Mouse (Mus musculus): ENCODE measurements around the gene Olfr48. TPM values are rescaled to one million over a fixed set of nuclear protein-coding genes. Genes with fewer than 3 reads are reported as not detected.
A peak's percentile ranks its signal among the peaks of the same experiment; 100 is the strongest.

Gene Olfr48
- total RNA-seq (2021) = not detected

GRCm38 (mm10) chr2:89848105-89848504, at the start of gene Olfr48:
Olfr48 (minus strand) TSS chr2:89848205.
- DNase-seq (ENCODE audit: low spot score in 2 of 2) = no peak
- intact Hi-C loops (cut with DNase I) = no loop called here

- intact Hi-C loops (cut with DNase I) = no loop called here
- DNase-seq (ENCODE audit: low spot score in 2 of 2) = no peak
These were observed 30.1 kb upstream of the Olfr48 start, which contains the start of gene Olfr1257 for GRCm38 (mm10) chr2:89878137-89878536. Olfr1257 (plus strand) TSS chr2:89878437.

GRCm38 (mm10) chr2:89849230-89849629, 1.2 kb upstream of the Olfr48 start:
- intact Hi-C loops (cut with DNase I) = no loop called here

GRCm38 (mm10) chr2:89841455-89841854, 6.5 kb downstream of the Olfr48 start, which contains the start of gene Olfr1256:
Olfr1256 (minus strand) TSS chr2:89841555.
- no peak for DNase-seq (ENCODE audit: low spot score in 2 of 2)

More at GRCm38 (mm10) chr2:89849230-89849629, 1.2 kb upstream of the Olfr48 start:
- no peak for DNase-seq (ENCODE audit: low spot score in 2 of 2)

GRCm38 (mm10) chr2:89820216-89820615, 27.8 kb downstream of the Olfr48 start:
- intact Hi-C loops (cut with DNase I) = no loop called here
- no peak for DNase-seq (ENCODE audit: low spot score in 2 of 2)

More at GRCm38 (mm10) chr2:89841455-89841854, 6.5 kb downstream of the Olfr48 start, which contains the start of gene Olfr1256:
- intact Hi-C loops (cut with DNase I) = no loop called here

- DNase-seq (ENCODE audit: low spot score in 2 of 2) = no peak
- intact Hi-C loops (cut with DNase I) = no loop called here
These were observed 36.3 kb downstream of the Olfr48 start, which contains the start of gene Olfr1255 for GRCm38 (mm10) chr2:89811751-89812150. Olfr1255 (plus strand) TSS chr2:89812051.

GRCm38 (mm10) chr2:89810751-89811150, 37.3 kb downstream of the Olfr48 start:
- no peak for DNase-seq (ENCODE audit: low spot score in 2 of 2)
- intact Hi-C loops (cut with DNase I) = no loop called here

- DNase-seq (ENCODE audit: low spot score in 2 of 2) = peak in 1 of 2 experiments; percentile 4
- intact Hi-C loops (cut with DNase I) = no loop called here
These were observed 48.4 kb downstream of the Olfr48 start for GRCm38 (mm10) chr2:89799583-89799982.

- intact Hi-C loops (cut with DNase I) = no loop called here
- no peak for DNase-seq (ENCODE audit: low spot score in 2 of 2)
These were observed 54.5 kb downstream of the Olfr48 start, which contains the start of gene Olfr1254 for GRCm38 (mm10) chr2:89793519-89793918. Olfr1254 (minus strand) TSS chr2:89793619.

Other genes starting within 250 kb of the Olfr48 start
- gene Olfr1247, start 234.1 kb downstream of the Olfr48 start, total RNA-seq (2021) = under 1 TPM in 1 of 2 experiments, not detected in 1; 0.14 TPM
- gene Olfr1248, start 230.0 kb downstream of the Olfr48 start, total RNA-seq (2021) = not detected
- not detected for gene Olfr1249, start 213.2 kb downstream of the Olfr48 start, total RNA-seq (2021)
- gene Olfr1250, start 186.7 kb downstream of the Olfr48 start, total RNA-seq (2021) = not detected
- gene Olfr1251, start 176.3 kb downstream of the Olfr48 start, total RNA-seq (2021) = not detected
- not detected for gene Olfr1252, start 123.2 kb downstream of the Olfr48 start, total RNA-seq (2021)
- gene Olfr1253, start 91.1 kb downstream of the Olfr48 start, total RNA-seq (2021) = not detected
- not detected for gene Olfr1254, start 54.6 kb downstream of the Olfr48 start, total RNA-seq (2021)
- gene Olfr1255, start 36.2 kb downstream of the Olfr48 start, total RNA-seq (2021) = not detected
- under 1 TPM in 1 of 2 experiments, not detected in 1; 0.05 TPM for gene Olfr1256, start 6.7 kb downstream of the Olfr48 start, total RNA-seq (2021)
- not detected for gene Olfr1257, start 30.2 kb upstream of the Olfr48 start, total RNA-seq (2021)
- gene Olfr1258, start 79.1 kb upstream of the Olfr48 start, total RNA-seq (2021) = not detected
- gene Olfr1259, start 100.5 kb upstream of the Olfr48 start, total RNA-seq (2021) = not detected
- not detected for gene Olfr1260, start 126.1 kb upstream of the Olfr48 start, total RNA-seq (2021)
- not detected for gene Olfr1261, start 143.0 kb upstream of the Olfr48 start, total RNA-seq (2021)
- gene Olfr1262, start 151.9 kb upstream of the Olfr48 start, total RNA-seq (2021) = not detected
- gene Olfr1263, start 163.9 kb upstream of the Olfr48 start, total RNA-seq (2021) = not detected
- not detected for gene Olfr1264, start 177.4 kb upstream of the Olfr48 start, total RNA-seq (2021)
- not detected for gene Olfr1265, start 187.1 kb upstream of the Olfr48 start, total RNA-seq (2021)
- not detected for gene Olfr140, start 215.4 kb upstream of the Olfr48 start, total RNA-seq (2021)

All from left cerebral cortex, postnatal 25 days (tissue).